Comparison of ENCODE assay signal across 21 mouse cellular contexts in genomic region chr8:125971336-125971735, GRCm38 (mm10). TPM values are rescaled to one million over a fixed set of nuclear protein-coding genes. Genes with fewer than 3 reads are reported as not detected.
DNase-seq lines count a peak whose midpoint lies in the region; ATAC-seq lines count a peak whose summit lies in the region.
"Had no signal": no experiment of that assay in that cellular context is flagged by ENCODE, and none has a peak within 500 bp of the region (broad histone marks: within the 10 kb centered on the region; RNA-seq: fewer than 3 reads in every experiment).

No protein-coding gene starts in this region.

- no peaks in the 10 kb centered on the region for H3K36me3 ChIP-seq in embryonic facial prominence, embryonic 14.5 days (ENCODE audit: control insufficient read depth, insufficient read depth, low read length)
- H3K36me3 ChIP-seq in embryonic facial prominence, embryonic 10.5 days (replicated peaks), result no peaks in the 10 kb centered on the region
- H3K36me3 ChIP-seq: hindbrain, embryonic 15.5 days; limb, embryonic 15.5 days had no signal

- H3K9me3 ChIP-seq in embryonic facial prominence, embryonic 14.5 days (ENCODE audit: control insufficient read depth, low read length), result no peaks in the 10 kb centered on the region
- H3K9me3 ChIP-seq in embryonic facial prominence, embryonic 10.5 days, result no peaks in the 10 kb centered on the region
- H3K9me3 ChIP-seq: hindbrain, embryonic 15.5 days; limb, embryonic 15.5 days had no signal

- 44% methylated on average over 3 of the region's 3 CpGs for WGBS in embryonic facial prominence, embryonic 14.5 days
- 81% methylated on average over 3 of the region's 3 CpGs for WGBS in embryonic facial prominence, embryonic 10.5 days

- no peak overlapping the region for H3K4me3 ChIP-seq in embryonic facial prominence, embryonic 14.5 days (ENCODE audit: low read depth, low read length)
- no peak overlapping the region for H3K4me3 ChIP-seq in embryonic facial prominence, embryonic 10.5 days
- H3K4me3 ChIP-seq: erythroblast, embryonic 14.5 days; hindbrain, embryonic 15.5 days; limb, embryonic 15.5 days; megakaryocyte, embryonic 14.5 days had no signal

- 0 out of 2 replicates have a peak, but pooled peaks cover 6% of the 10 kb centered on the region for H3K4me1 ChIP-seq in embryonic facial prominence, embryonic 14.5 days (ENCODE audit: control insufficient read depth, insufficient read depth, low read length)
- no peaks in the 10 kb centered on the region for H3K4me1 ChIP-seq in embryonic facial prominence, embryonic 10.5 days
- H3K4me1 ChIP-seq: hindbrain, embryonic 15.5 days; limb, embryonic 15.5 days; megakaryocyte, embryonic 14.5 days had no signal

- no peak overlapping the region for H3K4me2 ChIP-seq in embryonic facial prominence, embryonic 14.5 days (ENCODE audit: low read depth, low read length)
- H3K4me2 ChIP-seq: hindbrain, embryonic 15.5 days; limb, embryonic 15.5 days had no signal

- DNase-seq in embryonic facial prominence, embryonic 14.5 days (ENCODE audit: low spot score), result peak; percentile 50
- DNase-seq in embryonic facial prominence, embryonic 10.5 days (ENCODE audit: low spot score), result no peak
- peak; percentile 78 to 85 for DNase-seq in left cerebral cortex, adult 18-20 months (ENCODE audit: low spot score in 2 of 2)
- DNase-seq in left cerebral cortex, postnatal 10 days (ENCODE audit: extremely low spot score in 1 of 2, low spot score in 2 of 2), result no peak
- DNase-seq in Muller cell, postnatal 12 days (ENCODE audit: inconsistent ontology term), result peak; percentile 51
- peak; percentile 70 to 96 for DNase-seq in left cerebral cortex, postnatal 25 days (ENCODE audit: low spot score in 2 of 2)
- DNase-seq in thymus, postnatal 10 days (ENCODE audit: low spot score in 2 of 2), result no peak
- DNase-seq in adrenal gland, postnatal 25 days, result no peak
- DNase-seq: adrenal gland, postnatal 36 days; cerebellum, postnatal 10 days; gastrocnemius, postnatal 25 days; heart, postnatal 10 days; kidney, postnatal 25 days; lung, adult 2 months; thymus, adult 2 months had no signal

- ATAC-seq in embryonic facial prominence, embryonic 14.5 days (ENCODE audit: low read depth), result 0 out of 2 replicates have a peak, but pooled peaks have one; percentile 26
- ATAC-seq: forebrain, embryonic 16.5 days; intestine, postnatal 0 days had no signal

- H3K9ac ChIP-seq in embryonic facial prominence, embryonic 14.5 days (ENCODE audit: low read depth, low read length), result no peak overlapping the region
- H3K9ac ChIP-seq: hindbrain, embryonic 15.5 days; limb, embryonic 15.5 days had no signal

- no peak overlapping the region for H3K27ac ChIP-seq in embryonic facial prominence, embryonic 14.5 days (replicated peaks; ENCODE audit: low read depth, low read length)
- no peak overlapping the region for H3K27ac ChIP-seq in embryonic facial prominence, embryonic 10.5 days (replicated peaks)
- H3K27ac ChIP-seq: hindbrain, embryonic 15.5 days; limb, embryonic 15.5 days had no signal

- intact Hi-C loops in left cerebral cortex, postnatal 10 days (cut with DNase I), result no loop called here
- intact Hi-C loops in left cerebral cortex, postnatal 25 days (cut with DNase I), result loop anchor here (1.0 kb wide), 1 partner anchor 12 kb away; no protein-coding TSS in a partner anchor

- no peaks in the 10 kb centered on the region for H3K27me3 ChIP-seq in embryonic facial prominence, embryonic 14.5 days (replicated peaks; ENCODE audit: control insufficient read depth, insufficient read depth, low read length)
- no peaks in the 10 kb centered on the region for H3K27me3 ChIP-seq in embryonic facial prominence, embryonic 10.5 days (replicated peaks; ENCODE audit: low read depth, poor library complexity, severe bottlenecking)
- H3K27me3 ChIP-seq: hindbrain, embryonic 15.5 days; limb, embryonic 15.5 days; megakaryocyte, embryonic 14.5 days had no signal

RNA-seq across cellular contexts. Expression of gene Kcnk1, which starts 23.6 kb away (rescaled TPM):
- 25.1 and 27.3 TPM in 2 replicates for polyA plus RNA-seq in embryonic facial prominence, embryonic 14.5 days (2014; fragmentation: Nextera tagmentation; extraction: Ambion mirVana)
- polyA plus RNA-seq in embryonic facial prominence, embryonic 10.5 days (2016; fragmentation: Nextera tagmentation; extraction: Ambion mirVana), result 17.0 and 17.9 TPM in 2 replicates
- total RNA-seq in left cerebral cortex, adult 18-20 months (2021), result 10 to 100 TPM; 86.5 to 87.8 TPM
- total RNA-seq in left cerebral cortex, postnatal 10 days (2021), result 10 to 100 TPM; 45.4 to 50.5 TPM
- 100 to 1,000 TPM; 102 TPM for total RNA-seq in left cerebral cortex, postnatal 25 days (2021)
- total RNA-seq in adrenal gland, postnatal 25 days (2021), result 1.8 TPM in 2 replicates
- polyA plus RNA-seq: erythroblast, embryonic 14.5 days had no signal

Comparison
In these comparisons a context has a peak if more than half of its experiments do, and no peak if none do; other contexts are left out.
1. DNase-seq: peak in embryonic facial prominence, embryonic 14.5 days (single experiment), left cerebral cortex, adult 18-20 months (2 of 2), Muller cell, postnatal 12 days (single experiment) and left cerebral cortex, postnatal 25 days (2 of 2); none in embryonic facial prominence, embryonic 10.5 days (single experiment), left cerebral cortex, postnatal 10 days (0 of 2), thymus, postnatal 10 days (0 of 2) and adrenal gland, postnatal 25 days (single experiment).
2. RNA of gene Kcnk1, which starts 23.6 kb away (total RNA-seq): 102 TPM in left cerebral cortex, postnatal 25 days, 86.5 to 87.8 TPM in left cerebral cortex, adult 18-20 months and 45.4 to 50.5 TPM in left cerebral cortex, postnatal 10 days; 1.8 TPM in adrenal gland, postnatal 25 days; every median in the first group is over 10 times any median in the second.